Mouse (Mus musculus): ENCODE measurements around the gene Phyh. TPM values are rescaled to one million over a fixed set of nuclear protein-coding genes. Genes with fewer than 3 reads are reported as not detected.
A peak's percentile ranks its signal among the peaks of the same experiment; 100 is the strongest.
"Not testable (repeated sequence)": the region's sequence is repeated elsewhere in the genome, so short reads cannot be mapped to it uniquely, and the experiment has no call there.

Phyh gene
- total and polyA plus RNA-seq, 2 experiments: 1,051 to 1,236 TPM

- 86% methylated on average over 11 of the region's 11 CpGs for WGBS
These were observed 22.0 kb downstream of the Phyh start for GRCm38 (mm10) chr2:4940861-4941260.

DNA sequence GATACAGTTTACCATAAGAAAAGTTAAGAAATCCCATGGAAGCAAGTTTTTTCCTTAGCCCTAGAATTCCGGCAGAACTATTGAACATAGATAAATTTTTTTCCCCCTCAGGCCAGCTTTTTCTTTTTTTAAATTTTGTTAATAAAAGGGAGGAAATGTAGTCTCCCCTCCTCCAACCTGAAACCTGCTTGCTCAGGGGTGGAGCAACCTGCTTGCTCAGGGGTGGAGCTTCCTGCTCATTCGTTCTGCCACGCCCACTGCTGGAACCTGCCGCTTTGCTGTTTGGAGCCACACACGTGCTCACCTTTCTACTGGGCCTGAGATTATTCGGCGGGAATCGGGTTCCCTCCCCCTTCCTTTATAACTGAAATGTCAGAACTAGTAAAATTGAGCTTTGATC is 30.9 kb downstream of the Phyh start:
- not testable (repeated sequence) for H3K36me3 ChIP-seq (ENCODE audit: control insufficient read depth, insufficient read depth, low read length); H3K4me3 ChIP-seq (ENCODE audit: insufficient read depth, low read depth, low read length); H3K27me3 ChIP-seq (ENCODE audit: control insufficient read depth, insufficient read depth, low read length); H3K9ac ChIP-seq (ENCODE audit: low read depth, low read length); H3K4me1 ChIP-seq (ENCODE audit: control insufficient read depth, insufficient read depth, low read length); H3K27ac ChIP-seq (replicated peaks; ENCODE audit: insufficient read depth, low read depth, low read length); H3K79me2 ChIP-seq (ENCODE audit: control insufficient read depth, insufficient read depth, low read length)
- peak; percentile 60 for DNase-seq (ENCODE audit: extremely low read depth, low read depth, low spot score)
- 63% methylated on average over 8 of the region's 8 CpGs for whole genome bisulfite sequencing

More at GRCm38 (mm10) chr2:4940861-4941260, 22.0 kb downstream of the Phyh start:
- TF ChIP-seq CTCF (IDR thresholded peaks at IDR 0.05; ENCODE audit: low read depth, low read length) (no peak), POLR2A (IDR thresholded peaks at IDR 0.05; ENCODE audit: extremely low read depth, insufficient read depth, low read length) (no peak)
- H3K27ac ChIP-seq (replicated peaks; ENCODE audit: insufficient read depth, low read depth, low read length): peak overlapping the region; percentile 33
- H3K36me3 ChIP-seq (ENCODE audit: control insufficient read depth, insufficient read depth, low read length): peaks cover 43% of the 10 kb centered on the region
- peaks cover 17% of the 10 kb centered on the region for H3K4me1 ChIP-seq (ENCODE audit: control insufficient read depth, insufficient read depth, low read length)
- H3K79me2 ChIP-seq (ENCODE audit: control insufficient read depth, insufficient read depth, low read length): no peaks in the 10 kb centered on the region
- H3K9ac ChIP-seq (ENCODE audit: low read depth, low read length): no peak overlapping the region
- no peak for DNase-seq (ENCODE audit: extremely low read depth, low read depth, low spot score)
- no peak overlapping the region for H3K4me3 ChIP-seq (ENCODE audit: insufficient read depth, low read depth, low read length)
- no peaks in the 10 kb centered on the region for H3K27me3 ChIP-seq (ENCODE audit: control insufficient read depth, insufficient read depth, low read length)

GRCm38 (mm10) chr2:4950986-4951385 is 32.2 kb downstream of the Phyh start:
- no peaks in the 10 kb centered on the region for H3K4me1 ChIP-seq (ENCODE audit: control insufficient read depth, insufficient read depth, low read length)
- no peaks in the 10 kb centered on the region for H3K36me3 ChIP-seq (ENCODE audit: control insufficient read depth, insufficient read depth, low read length)
- no peak overlapping the region for H3K9ac ChIP-seq (ENCODE audit: low read depth, low read length)
- H3K27ac ChIP-seq (replicated peaks; ENCODE audit: insufficient read depth, low read depth, low read length): no peak overlapping the region
- no peak for DNase-seq (ENCODE audit: extremely low read depth, low read depth, low spot score)
- H3K4me3 ChIP-seq (ENCODE audit: insufficient read depth, low read depth, low read length): no peak overlapping the region
- WGBS: 94% methylated on average over 2 of the region's 2 CpGs
- H3K27me3 ChIP-seq (ENCODE audit: control insufficient read depth, insufficient read depth, low read length): no peaks in the 10 kb centered on the region
- no peaks in the 10 kb centered on the region for H3K79me2 ChIP-seq (ENCODE audit: control insufficient read depth, insufficient read depth, low read length)
- TF ChIP-seq POLR2A (IDR thresholded peaks at IDR 0.05; ENCODE audit: extremely low read depth, insufficient read depth, low read length): no peak
- TF ChIP-seq CTCF (IDR thresholded peaks at IDR 0.05; ENCODE audit: low read depth, low read length): no peak

DNA sequence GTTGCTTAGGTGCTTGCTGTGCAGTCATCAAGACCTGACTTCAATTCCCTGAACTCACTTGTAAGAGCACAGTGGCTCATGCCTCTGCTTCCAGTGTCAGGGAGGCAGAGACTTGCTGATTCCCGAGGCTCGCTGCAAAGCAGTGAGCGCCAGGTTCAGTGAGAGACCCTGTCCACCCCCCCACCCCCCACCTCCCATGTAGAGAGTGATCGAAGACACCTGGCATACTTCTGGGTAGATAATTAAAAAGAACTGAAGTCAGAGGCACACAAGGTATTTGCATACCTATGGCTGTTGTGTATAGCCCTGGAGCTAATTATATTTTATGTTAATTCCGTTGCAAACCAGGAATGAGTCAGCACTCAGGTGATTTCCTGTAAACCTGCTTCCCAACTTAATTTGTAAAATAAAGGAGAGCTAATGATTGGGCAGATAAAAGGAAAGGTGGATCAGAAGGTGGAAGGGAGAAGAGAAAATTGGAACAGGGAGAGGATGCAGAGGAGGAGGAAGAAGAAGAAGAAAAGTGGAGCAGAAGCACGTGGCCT is 35.5 kb downstream of the Phyh start:
- TF ChIP-seq CTCF (IDR thresholded peaks at IDR 0.05; ENCODE audit: low read depth, low read length): no peak
- no peak for TF ChIP-seq POLR2A (IDR thresholded peaks at IDR 0.05; ENCODE audit: extremely low read depth, insufficient read depth, low read length)
- Histone ChIP-seq H3K27ac (replicated peaks; ENCODE audit: insufficient read depth, low read depth, low read length) (no peak overlapping the region), H3K4me1 (ENCODE audit: control insufficient read depth, insufficient read depth, low read length) (no peaks in the 10 kb centered on the region), H3K9ac (ENCODE audit: low read depth, low read length) (no peak overlapping the region), H3K36me3 (ENCODE audit: control insufficient read depth, insufficient read depth, low read length) (no peaks in the 10 kb centered on the region), H3K27me3 (ENCODE audit: control insufficient read depth, insufficient read depth, low read length) (no peaks in the 10 kb centered on the region), H3K4me3 (ENCODE audit: insufficient read depth, low read depth, low read length) (no peak overlapping the region), H3K79me2 (ENCODE audit: control insufficient read depth, insufficient read depth, low read length) (no peaks in the 10 kb centered on the region)
- WGBS: 92% methylated on average over 6 of the region's 6 CpGs
- no peak for DNase-seq (ENCODE audit: extremely low read depth, low read depth, low spot score)

DNA sequence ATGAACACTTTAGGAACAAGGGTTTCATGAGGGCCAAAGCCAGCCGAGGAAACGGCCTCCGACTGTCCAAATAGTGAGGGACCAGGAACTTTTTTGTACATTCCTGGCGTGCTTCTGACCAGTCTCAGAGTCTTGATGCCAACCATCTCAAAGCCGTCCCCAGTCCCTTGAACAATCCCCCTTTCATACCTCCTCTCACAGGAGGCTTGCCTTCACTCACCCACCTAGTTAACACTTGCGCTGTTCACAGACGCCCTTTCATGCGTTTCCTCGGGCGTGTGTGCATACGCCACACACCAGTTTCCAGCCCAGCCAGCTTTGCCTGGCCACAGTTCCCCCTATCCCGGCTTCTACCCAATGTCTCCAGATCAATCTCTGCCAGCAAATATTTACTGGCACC is 39.2 kb downstream of the Phyh start:
- H3K27me3 ChIP-seq (ENCODE audit: control insufficient read depth, insufficient read depth, low read length): no peaks in the 10 kb centered on the region
- no peaks in the 10 kb centered on the region for H3K4me1 ChIP-seq (ENCODE audit: control insufficient read depth, insufficient read depth, low read length)
- H3K9ac ChIP-seq (ENCODE audit: low read depth, low read length): no peak overlapping the region
- 88% methylated on average over 12 of the region's 12 CpGs for WGBS
- H3K36me3 ChIP-seq (ENCODE audit: control insufficient read depth, insufficient read depth, low read length): no peaks in the 10 kb centered on the region
- TF ChIP-seq CTCF (IDR thresholded peaks at IDR 0.05; ENCODE audit: low read depth, low read length) (no peak), POLR2A (IDR thresholded peaks at IDR 0.05; ENCODE audit: extremely low read depth, insufficient read depth, low read length) (no peak)
- H3K27ac ChIP-seq (replicated peaks; ENCODE audit: insufficient read depth, low read depth, low read length): no peak overlapping the region
- no peaks in the 10 kb centered on the region for H3K79me2 ChIP-seq (ENCODE audit: control insufficient read depth, insufficient read depth, low read length)
- DNase-seq (ENCODE audit: extremely low read depth, low read depth, low spot score): no peak
- H3K4me3 ChIP-seq (ENCODE audit: insufficient read depth, low read depth, low read length): no peak overlapping the region

GRCm38 (mm10) chr2:4967806-4968205 is 49.0 kb downstream of the Phyh start:
- no peak overlapping the region for H3K9ac ChIP-seq (ENCODE audit: low read depth, low read length)
- no peaks in the 10 kb centered on the region for H3K4me1 ChIP-seq (ENCODE audit: control insufficient read depth, insufficient read depth, low read length)
- no peak overlapping the region for H3K4me3 ChIP-seq (ENCODE audit: insufficient read depth, low read depth, low read length)
- no peak for DNase-seq (ENCODE audit: extremely low read depth, low read depth, low spot score)
- H3K36me3 ChIP-seq (ENCODE audit: control insufficient read depth, insufficient read depth, low read length): no peaks in the 10 kb centered on the region
- H3K79me2 ChIP-seq (ENCODE audit: control insufficient read depth, insufficient read depth, low read length): no peaks in the 10 kb centered on the region
- WGBS: 100% methylated on average over 2 of the region's 2 CpGs
- H3K27me3 ChIP-seq (ENCODE audit: control insufficient read depth, insufficient read depth, low read length): no peaks in the 10 kb centered on the region
- no peak overlapping the region for H3K27ac ChIP-seq (replicated peaks; ENCODE audit: insufficient read depth, low read depth, low read length)
- no peak for TF ChIP-seq CTCF (IDR thresholded peaks at IDR 0.05; ENCODE audit: low read depth, low read length)
- no peak for TF ChIP-seq POLR2A (IDR thresholded peaks at IDR 0.05; ENCODE audit: extremely low read depth, insufficient read depth, low read length)
